Mouse (Mus musculus) megakaryocyte, adult 5-6 weeks (primary cell): Measurements from ENCODE around the gene Nms. TPM values are rescaled to one million over a fixed set of nuclear protein-coding genes. Genes with fewer than 3 reads are reported as not detected.

ENCODE experiments used
- ATAC-seq: 2 replicates; pipeline ENCODE4 v1.8.0; 2016; ENCODE audit warnings: mild to moderate bottlenecking, inconsistent platforms; ENCODE audit not compliant: poor library complexity, severe bottlenecking
- total RNA-seq, 2 experiments: library from RNA; stranded (forward) in 1 of 2; stranded (reverse) in 1 of 2; fragments of 153-499, 151-499 nt in 1 of 2; fragments of 221-1000, 200-1000 nt in 1 of 2; gene quantifications; 2 replicates each; pipeline versions ENCODE4 v1.2.3 to v1.2.4; 2015 to 2017

Nms gene
- total RNA-seq (2015) (not detected in 2 replicates), total RNA-seq (2017) (not detected in 2 replicates)

DNA sequence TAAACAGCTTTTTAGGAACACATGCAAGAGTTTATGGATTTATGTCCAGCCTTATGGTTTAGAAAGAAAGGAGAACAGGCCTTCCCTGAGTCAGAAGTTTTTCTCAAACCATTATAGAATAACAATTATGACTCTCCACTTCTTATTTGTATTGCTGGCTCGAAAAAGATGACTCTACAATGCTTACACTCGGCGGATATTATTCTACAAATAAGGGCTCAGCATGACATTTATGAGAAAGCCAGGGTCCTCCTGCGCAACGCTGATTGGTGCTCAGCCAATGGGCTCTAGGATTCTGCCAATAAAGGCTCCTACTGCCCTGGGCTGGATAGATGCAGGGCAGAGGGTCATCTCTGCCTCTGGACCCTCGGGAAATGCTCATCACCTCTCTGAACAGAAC, at the start of gene Nms:
TSS of gene Nms (plus strand) at position 301 of the 400 bp plus-strand sequence.
- ATAC-seq: no peak

GRCm38 (mm10) chr1:38891444-38891843, 47.5 kb upstream of the Nms start:
- ATAC-seq: no peak

DNA sequence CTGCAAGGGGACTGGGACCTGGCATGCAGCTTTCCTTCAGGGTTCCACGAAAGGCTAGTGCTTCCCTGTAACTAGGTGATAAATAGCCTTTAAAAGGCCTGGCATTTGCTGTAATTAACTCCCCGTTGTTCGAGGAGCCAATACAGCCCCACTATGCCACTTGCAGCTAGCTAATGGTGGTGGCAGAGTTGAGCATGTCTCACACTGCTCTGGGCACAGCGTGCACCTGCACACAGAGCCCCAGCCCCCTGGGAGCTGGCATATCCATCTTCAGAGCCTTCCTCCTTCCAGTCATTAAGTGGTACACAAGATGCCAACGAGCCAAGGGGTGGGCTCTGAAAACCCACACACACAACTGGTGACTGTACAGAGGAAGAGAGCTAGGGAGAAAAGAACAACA, 45.9 kb upstream of the Nms start:
- no peak for ATAC-seq

- peak; percentile 70 for ATAC-seq
Measured at GRCm38 (mm10) chr1:38897431-38898248, 41.3 kb upstream of the Nms start, which contains the start of gene Chst10. Chst10 (minus strand) TSS chr1:38898161.

DNA sequence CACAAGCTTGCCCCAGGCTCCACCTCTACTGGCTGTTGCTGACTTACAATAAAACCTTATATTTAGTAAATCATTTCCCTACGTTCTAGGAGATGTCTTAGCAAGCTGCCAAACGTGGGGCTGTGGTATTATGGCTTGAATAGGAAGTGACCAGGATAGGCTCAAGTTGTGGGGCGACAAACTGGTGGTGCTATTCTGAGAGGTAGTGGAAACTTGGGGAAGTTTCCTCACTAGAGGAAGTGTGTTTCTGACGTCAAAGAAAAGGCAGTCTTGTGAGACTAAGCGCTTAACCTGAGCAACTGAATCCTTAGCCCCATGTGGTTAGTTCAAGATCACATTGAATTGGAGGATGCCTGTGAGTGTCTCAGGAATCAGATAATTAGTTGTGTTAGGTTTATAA, 36.4 kb upstream of the Nms start:
- peak; percentile 47 for ATAC-seq

- ATAC-seq: no peak
Measured at GRCm38 (mm10) chr1:38903985-38904384, 35.0 kb upstream of the Nms start.

GRCm38 (mm10) chr1:38928996-38929395, 10.0 kb upstream of the Nms start:
- no peak for ATAC-seq

DNA sequence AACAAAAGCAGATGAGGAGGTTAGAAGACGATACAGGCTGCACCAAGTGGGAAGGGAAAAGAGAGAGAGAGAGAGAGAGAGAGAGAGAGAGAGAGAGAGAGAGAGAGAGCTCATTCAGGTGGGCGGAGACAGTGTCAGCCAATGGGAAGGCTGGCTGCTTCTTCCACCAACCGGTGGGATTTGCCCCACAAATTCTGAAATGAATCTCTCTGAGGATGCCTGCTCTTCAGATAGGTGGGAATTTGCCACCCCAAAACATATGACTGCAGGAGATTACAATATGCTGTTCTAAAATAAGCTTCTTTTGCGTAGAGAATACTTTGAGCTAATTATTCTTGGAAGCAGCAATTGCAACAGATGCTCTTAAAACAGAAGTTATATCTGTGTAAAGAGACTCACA, 9.5 kb upstream of the Nms start:
- ATAC-seq: no peak

DNA sequence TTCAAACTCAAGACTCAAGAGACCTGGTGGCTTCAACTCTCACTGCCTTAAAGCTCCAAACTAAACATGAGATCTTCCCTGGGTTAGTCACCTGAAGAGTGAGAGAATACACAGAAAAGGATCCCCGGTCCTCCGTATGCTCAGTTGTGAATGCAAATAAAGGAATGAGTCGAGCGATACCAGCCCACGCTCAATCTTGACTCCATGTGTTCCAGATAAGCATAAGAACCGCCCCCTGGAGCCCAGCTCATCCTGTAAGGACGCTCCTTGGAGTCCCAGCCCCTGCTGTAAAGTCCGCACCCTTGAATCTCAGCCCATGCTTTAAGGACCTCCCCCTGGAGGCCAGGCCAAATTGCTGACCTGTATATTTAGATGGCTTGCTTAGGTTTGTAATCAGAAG, 8.2 kb upstream of the Nms start:
- ATAC-seq: no peak

- ATAC-seq: no peak
Measured at GRCm38 (mm10) chr1:38934668-38935067, 4.3 kb upstream of the Nms start.

DNA sequence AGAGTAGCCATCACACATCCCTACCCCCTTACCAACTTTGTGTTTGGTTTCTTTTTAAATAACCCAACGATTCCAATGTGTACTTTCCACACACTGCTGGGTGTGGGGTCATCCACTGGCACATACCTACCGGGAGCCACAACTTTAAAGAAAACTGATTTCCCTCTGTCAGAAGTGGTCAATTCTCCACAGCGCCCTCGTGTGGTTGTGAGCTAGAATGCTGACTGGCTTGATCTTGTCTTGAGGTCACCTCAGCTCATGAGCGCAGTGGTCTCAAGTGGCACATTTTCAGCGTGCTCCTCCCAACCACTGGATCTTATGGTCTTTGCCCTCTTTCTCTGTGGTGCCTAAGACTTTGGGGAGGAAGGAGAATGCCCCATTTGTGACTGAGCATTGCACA, 2.2 kb upstream of the Nms start:
- ATAC-seq: no peak

DNA sequence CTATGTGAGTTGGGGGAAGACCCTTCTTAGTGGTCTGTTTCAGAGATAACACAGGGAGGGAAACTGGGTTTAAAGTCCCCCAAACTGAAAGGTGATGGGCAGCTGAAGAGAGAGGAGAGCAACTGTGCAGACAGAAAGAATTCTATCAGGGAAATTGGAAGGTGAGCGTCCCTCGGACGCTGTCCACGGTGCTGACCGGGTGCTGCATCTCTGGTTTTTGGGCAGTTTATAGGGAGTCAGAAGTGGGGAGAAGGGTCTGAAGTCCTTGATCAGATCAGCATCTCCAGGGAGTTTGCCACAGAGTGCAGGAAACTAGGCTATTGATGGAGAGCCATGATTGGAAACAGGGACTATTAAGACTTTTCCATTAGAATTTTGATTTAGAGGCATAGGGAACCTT, 659 bp downstream of the Nms start:
- no peak for ATAC-seq

GRCm38 (mm10) chr1:38956457-38956856, 17.5 kb downstream of the Nms start:
- no peak for ATAC-seq

DNA sequence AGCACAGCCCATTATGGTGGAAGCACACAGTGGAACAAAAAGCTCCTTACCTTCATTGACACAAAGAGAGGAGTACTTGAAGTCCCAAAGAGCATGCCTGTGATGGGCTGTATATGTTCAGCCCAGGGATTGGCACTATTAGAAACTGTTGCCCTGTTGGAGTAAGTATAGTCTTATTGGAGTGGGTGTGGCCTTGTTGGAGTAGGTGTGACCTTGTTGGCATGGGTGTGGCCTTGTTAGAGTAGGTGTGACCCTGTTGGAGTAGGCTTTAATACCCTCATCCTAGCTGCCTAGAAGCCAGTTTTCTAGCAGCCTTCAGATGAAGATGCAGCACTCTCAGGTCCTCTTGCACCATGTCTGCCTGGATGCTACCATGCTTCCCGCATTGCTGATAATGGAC, 30.2 kb downstream of the Nms start:
- no peak for ATAC-seq

GRCm38 (mm10) chr1:38971712-38972111, 32.8 kb downstream of the Nms start:
- no peak for ATAC-seq

GRCm38 (mm10) chr1:38972986-38973592, 34.1 kb downstream of the Nms start:
- ATAC-seq: no peak

DNA sequence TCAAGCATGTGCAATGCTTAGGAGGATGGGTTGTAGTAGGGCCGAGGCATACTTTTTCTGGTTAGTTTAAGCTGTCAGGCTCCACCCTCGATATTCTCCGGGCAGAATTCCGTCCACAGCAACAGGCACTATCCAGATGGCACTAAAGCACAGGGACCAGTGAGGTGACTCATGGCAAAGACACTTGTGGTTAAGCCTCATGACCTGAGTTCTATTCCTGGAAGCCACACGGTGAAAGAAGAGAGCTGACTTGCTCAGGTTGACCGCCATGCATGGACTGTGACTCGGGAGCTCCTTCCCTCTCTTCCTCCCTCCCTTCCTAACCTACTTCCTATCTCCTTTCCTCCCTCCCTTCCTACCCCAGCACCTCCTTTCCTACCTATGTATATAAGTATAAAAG, 41.0 kb downstream of the Nms start:
- ATAC-seq: no peak

- no peak for ATAC-seq
Measured at GRCm38 (mm10) chr1:38983870-38984269, 44.9 kb downstream of the Nms start.

DNA sequence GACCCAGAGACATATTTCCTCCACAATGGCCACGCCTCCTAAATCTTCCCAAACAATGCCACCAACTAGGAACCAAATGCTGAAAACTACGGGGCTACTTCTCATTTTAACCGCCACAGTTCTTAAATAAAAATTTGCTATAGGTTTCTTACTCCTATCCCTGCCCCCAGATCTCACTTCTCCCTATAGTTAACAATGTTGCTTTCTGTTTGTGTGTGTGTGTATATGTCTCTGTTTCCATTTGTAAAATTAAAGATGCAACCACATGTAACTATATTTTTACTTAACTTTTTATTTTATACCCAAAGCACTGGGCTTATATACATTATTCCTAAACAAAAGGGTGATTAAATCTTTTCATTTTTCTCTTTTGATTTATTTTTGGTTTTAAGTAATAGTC, 46.4 kb downstream of the Nms start, which contains the start of gene Pdcl3:
TSS of gene Pdcl3 (plus strand) at position 301 of the 400 bp plus-strand sequence.
- ATAC-seq: no peak

- peak; percentile 98 for ATAC-seq
Measured at GRCm38 (mm10) chr1:38987080-38987864, 48.3 kb downstream of the Nms start.

GRCm38 (mm10) chr1:38987865-38988211, 48.9 kb downstream of the Nms start:
- ATAC-seq: peak; percentile 75

GRCm38 (mm10) chr1:38988357-38988756, 49.4 kb downstream of the Nms start:
- no peak for ATAC-seq
